Mouse (Mus musculus): ENCODE measurements around the gene Btbd9. TPM values are rescaled to one million over a fixed set of nuclear protein-coding genes. Genes with fewer than 3 reads are reported as not detected.
A peak's percentile ranks its signal among the peaks of the same experiment; 100 is the strongest.

Gene Btbd9
- polyA plus RNA-seq, 1 experiment from 2014 or later, result 164 TPM

DNA sequence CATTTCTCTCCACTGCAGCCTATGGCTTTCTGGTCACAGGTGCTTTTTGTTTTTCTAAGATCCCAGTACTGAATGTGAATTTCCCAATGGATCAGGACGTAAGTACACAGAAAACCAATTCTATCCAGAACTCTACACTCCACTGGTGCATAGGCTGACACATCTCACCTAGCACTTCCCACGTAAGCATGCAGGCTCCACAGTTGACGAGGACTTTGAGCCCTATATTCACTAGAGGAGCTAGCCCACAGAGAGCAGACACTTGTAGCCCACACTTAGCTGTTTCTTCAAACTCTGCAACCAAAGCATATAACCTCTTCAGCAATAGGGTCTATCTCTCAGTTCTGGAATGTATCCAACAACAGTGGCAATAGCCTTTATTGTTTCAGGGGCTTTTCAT is 19.8 kb downstream of the Btbd9 start:
- H3K27ac ChIP-seq (ENCODE audit: low read length), result no peak overlapping the region
- no peaks in the 10 kb centered on the region for H3K36me3 ChIP-seq (ENCODE audit: control insufficient read depth, insufficient read depth, low read length)
- 95% methylated on average over 3 of the region's 3 CpGs for WGBS
- ATAC-seq, result no peak
- no peaks in the 10 kb centered on the region for H3K4me1 ChIP-seq (ENCODE audit: control insufficient read depth, insufficient read depth, low read length)
- no peak overlapping the region for H3K4me2 ChIP-seq (ENCODE audit: low read length)
- no peaks in the 10 kb centered on the region for H3K9me3 ChIP-seq (replicated peaks; ENCODE audit: control insufficient read depth, low read length, poor library complexity, severe bottlenecking)
- no peak overlapping the region for H3K9ac ChIP-seq (ENCODE audit: low read depth, low read length)
- no peak overlapping the region for H3K4me3 ChIP-seq (ENCODE audit: low read depth, low read length)
- H3K27me3 ChIP-seq (ENCODE audit: control insufficient read depth, insufficient read depth, low read depth, low read length), result no peaks in the 10 kb centered on the region

DNA sequence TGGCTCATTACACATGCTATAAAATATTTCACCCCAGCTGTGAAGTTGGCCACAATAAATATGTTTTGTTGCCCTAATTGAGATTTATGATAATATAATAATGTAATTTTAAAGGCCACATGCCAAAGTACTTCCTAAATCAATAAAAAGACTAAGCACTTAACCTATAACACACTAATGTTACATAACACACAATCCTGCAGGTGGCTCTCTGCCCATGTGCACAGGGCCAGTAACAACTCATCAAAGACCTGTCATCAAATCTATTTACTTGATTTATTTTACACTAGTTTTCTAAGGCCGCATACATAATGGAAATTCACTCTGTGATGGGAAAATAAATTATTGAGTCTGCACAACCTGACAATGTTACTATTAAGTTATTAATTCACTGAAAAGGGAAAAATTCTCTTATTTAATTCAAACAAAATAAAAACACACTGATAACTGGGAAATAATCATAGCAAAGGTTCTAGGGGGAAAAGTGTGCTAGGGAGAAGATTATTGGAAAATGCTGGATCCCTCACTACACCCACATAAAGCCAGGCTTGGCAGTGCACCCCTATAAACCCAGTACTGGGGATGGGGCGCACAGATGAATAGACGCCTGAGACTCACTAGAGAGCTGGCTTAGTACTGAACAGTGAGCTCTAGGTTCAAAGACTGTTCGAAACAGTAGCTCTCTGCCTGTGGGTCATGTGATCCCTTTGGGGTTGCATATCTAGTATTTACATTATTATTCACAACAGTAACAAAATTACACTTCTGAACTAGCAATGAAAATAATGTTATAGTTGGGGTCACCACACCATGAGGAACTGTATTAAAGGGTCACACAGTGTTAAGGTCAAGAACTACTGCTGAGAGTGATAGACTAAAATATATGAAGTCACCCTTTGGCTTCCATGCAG is 23.0 kb downstream of the Btbd9 start:
- no peaks in the 10 kb centered on the region for H3K4me1 ChIP-seq (ENCODE audit: control insufficient read depth, insufficient read depth, low read length)
- no peaks in the 10 kb centered on the region for H3K36me3 ChIP-seq (ENCODE audit: control insufficient read depth, insufficient read depth, low read length)
- no peak overlapping the region for H3K27ac ChIP-seq (ENCODE audit: low read length)
- H3K4me2 ChIP-seq (ENCODE audit: low read length), result no peak overlapping the region
- ATAC-seq, result no peak
- H3K27me3 ChIP-seq (ENCODE audit: control insufficient read depth, insufficient read depth, low read depth, low read length), result no peaks in the 10 kb centered on the region
- WGBS, result 86% methylated on average over 4 of the region's 4 CpGs
- H3K4me3 ChIP-seq (ENCODE audit: low read depth, low read length), result no peak overlapping the region
- H3K9ac ChIP-seq (ENCODE audit: low read depth, low read length), result no peak overlapping the region
- no peaks in the 10 kb centered on the region for H3K9me3 ChIP-seq (replicated peaks; ENCODE audit: control insufficient read depth, low read length, poor library complexity, severe bottlenecking)

DNA sequence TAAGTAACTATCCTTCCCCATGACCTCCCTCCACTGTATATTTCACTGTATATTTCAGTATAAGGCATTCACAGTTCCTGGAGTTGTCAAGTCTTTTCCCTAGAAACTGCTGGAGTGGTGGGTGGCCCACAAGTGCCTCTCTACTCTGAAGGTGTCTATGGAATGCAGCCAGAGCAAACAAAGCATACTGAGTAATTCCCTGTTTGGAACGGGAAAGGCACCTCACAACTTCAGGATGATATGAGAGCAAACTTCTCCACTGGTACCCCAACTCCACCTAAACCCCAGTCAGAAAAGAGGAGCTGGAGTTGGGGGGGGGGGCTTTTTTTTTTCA is 25.5 kb downstream of the Btbd9 start:
- 37% methylated on average over 1 of the region's 1 CpGs for WGBS
- Histone ChIP-seq H3K27me3 (ENCODE audit: control insufficient read depth, insufficient read depth, low read depth, low read length) (no peaks in the 10 kb centered on the region), H3K4me1 (ENCODE audit: control insufficient read depth, insufficient read depth, low read length) (peaks cover 8% of the 10 kb centered on the region), H3K36me3 (ENCODE audit: control insufficient read depth, insufficient read depth, low read length) (no peaks in the 10 kb centered on the region), H3K9ac (ENCODE audit: low read depth, low read length) (no peak overlapping the region), H3K9me3 (replicated peaks; ENCODE audit: control insufficient read depth, low read length, poor library complexity, severe bottlenecking) (no peaks in the 10 kb centered on the region), H3K4me3 (ENCODE audit: low read depth, low read length) (no peak overlapping the region), H3K4me2 (ENCODE audit: low read length) (no peak overlapping the region), H3K27ac (ENCODE audit: low read length) (no peak overlapping the region)
- no peak for ATAC-seq

DNA sequence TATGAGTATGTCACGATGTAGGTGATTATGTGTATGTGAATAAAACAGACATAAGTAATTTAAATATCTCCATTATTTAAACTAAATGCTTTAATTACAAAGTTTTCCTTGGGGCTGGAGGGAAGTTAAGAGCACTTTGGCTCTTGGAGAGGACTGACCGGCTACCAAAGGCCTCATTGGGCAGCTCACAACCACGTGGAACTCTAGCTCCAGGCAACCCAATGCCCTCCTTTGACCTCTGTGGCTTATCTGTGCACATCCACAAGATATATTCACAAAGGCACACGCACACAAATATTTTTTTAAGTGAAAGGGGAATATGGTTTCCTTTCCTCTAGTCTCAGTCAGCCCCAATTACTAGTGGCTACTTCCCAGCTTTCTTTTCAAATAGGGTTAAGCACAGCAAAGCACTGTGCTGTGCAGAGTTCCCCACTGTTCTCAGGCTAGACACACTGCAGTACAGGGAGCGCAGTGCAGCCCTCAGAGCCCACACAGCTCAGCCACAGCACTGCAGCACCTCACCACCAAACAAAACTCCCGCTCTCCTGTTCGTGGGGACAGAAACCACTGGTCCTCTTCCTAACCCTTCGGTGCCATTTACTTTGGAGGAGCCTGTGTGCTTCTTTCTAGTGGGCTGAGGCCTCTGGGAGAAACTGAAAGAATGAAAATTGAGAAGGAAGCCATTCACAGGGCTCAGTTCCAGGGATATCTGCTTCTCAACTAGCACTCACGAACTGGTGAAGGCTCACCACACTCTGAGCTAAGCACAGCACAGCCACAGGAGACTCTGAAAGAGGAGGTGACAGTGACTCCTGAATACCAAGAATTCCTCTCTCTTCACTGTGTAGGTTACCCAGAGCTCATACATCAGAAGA is 26.2 kb downstream of the Btbd9 start:
- Histone ChIP-seq H3K4me3 (ENCODE audit: low read depth, low read length) (no peak overlapping the region), H3K9me3 (replicated peaks; ENCODE audit: control insufficient read depth, low read length, poor library complexity, severe bottlenecking) (no peaks in the 10 kb centered on the region), H3K4me1 (ENCODE audit: control insufficient read depth, insufficient read depth, low read length) (peaks cover 8% of the 10 kb centered on the region), H3K36me3 (ENCODE audit: control insufficient read depth, insufficient read depth, low read length) (no peaks in the 10 kb centered on the region), H3K27me3 (ENCODE audit: control insufficient read depth, insufficient read depth, low read depth, low read length) (no peaks in the 10 kb centered on the region), H3K27ac (ENCODE audit: low read length) (no peak overlapping the region), H3K9ac (ENCODE audit: low read depth, low read length) (no peak overlapping the region), H3K4me2 (ENCODE audit: low read length) (no peak overlapping the region)
- ATAC-seq, result no peak
- 53% methylated on average over 9 of the region's 9 CpGs for WGBS

DNA sequence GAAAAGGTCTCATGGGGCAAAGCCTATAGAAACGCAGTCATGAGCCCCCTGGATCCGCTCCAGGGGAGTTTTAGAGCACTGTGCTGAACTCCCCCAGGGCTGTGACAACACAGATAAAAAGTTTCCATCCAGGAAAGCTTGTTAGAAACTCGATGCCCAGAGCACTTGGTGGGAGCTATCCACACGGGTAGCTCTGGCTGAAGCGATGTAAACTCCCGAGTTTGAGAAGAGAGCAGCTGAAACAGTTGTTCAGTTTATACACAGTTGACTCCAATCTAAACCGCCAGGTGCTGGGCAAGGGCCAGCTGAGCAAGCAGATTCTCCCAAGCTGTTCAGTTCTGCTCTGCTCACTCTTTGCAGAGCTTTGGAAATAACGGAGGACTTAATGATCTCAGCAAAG is 37.2 kb downstream of the Btbd9 start:
- Histone ChIP-seq H3K36me3 (ENCODE audit: control insufficient read depth, insufficient read depth, low read length) (no peaks in the 10 kb centered on the region), H3K9me3 (replicated peaks; ENCODE audit: control insufficient read depth, low read length, poor library complexity, severe bottlenecking) (no peaks in the 10 kb centered on the region), H3K4me3 (ENCODE audit: low read depth, low read length) (no peak overlapping the region), H3K27me3 (ENCODE audit: control insufficient read depth, insufficient read depth, low read depth, low read length) (no peaks in the 10 kb centered on the region), H3K27ac (ENCODE audit: low read length) (peak overlapping the region; percentile 17; the same call in 1 of the 2 replicates), H3K4me2 (ENCODE audit: low read length) (no peak overlapping the region), H3K9ac (ENCODE audit: low read depth, low read length) (no peak overlapping the region), H3K4me1 (ENCODE audit: control insufficient read depth, insufficient read depth, low read length) (peaks cover 15% of the 10 kb centered on the region; the same call in 1 of the 2 replicates)
- ATAC-seq, result no peak
- WGBS, result 56% methylated on average over 8 of the region's 8 CpGs

DNA sequence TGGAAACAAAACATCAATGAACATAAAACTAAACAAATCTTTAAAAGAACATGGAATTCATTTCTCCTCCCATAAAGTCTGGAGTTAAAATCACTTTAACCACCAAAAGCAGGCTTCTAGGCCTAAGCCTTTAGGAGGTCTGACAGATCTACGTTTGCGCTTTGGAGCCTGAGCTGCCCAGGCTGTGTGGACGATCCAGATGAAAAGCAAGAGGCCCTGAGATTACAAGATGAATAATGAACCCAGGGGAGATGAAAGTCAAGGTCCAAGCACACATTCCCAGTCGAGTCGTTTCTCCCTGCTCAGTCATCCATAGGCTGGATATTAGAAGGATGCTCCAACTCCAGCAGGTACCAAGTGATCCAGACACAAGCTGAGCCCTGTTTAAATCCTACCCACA is 39.6 kb downstream of the Btbd9 start:
- H3K4me1 ChIP-seq (ENCODE audit: control insufficient read depth, insufficient read depth, low read length), result peaks cover 15% of the 10 kb centered on the region; the same call in 1 of the 2 replicates
- no peaks in the 10 kb centered on the region for H3K9me3 ChIP-seq (replicated peaks; ENCODE audit: control insufficient read depth, low read length, poor library complexity, severe bottlenecking)
- 27% methylated on average over 5 of the region's 5 CpGs for WGBS
- H3K27ac ChIP-seq (ENCODE audit: low read length), result no peak overlapping the region
- no peak overlapping the region for H3K4me3 ChIP-seq (ENCODE audit: low read depth, low read length)
- H3K27me3 ChIP-seq (ENCODE audit: control insufficient read depth, insufficient read depth, low read depth, low read length), result no peaks in the 10 kb centered on the region
- no peak for ATAC-seq
- H3K4me2 ChIP-seq (ENCODE audit: low read length), result no peak overlapping the region
- no peak overlapping the region for H3K9ac ChIP-seq (ENCODE audit: low read depth, low read length)
- no peaks in the 10 kb centered on the region for H3K36me3 ChIP-seq (ENCODE audit: control insufficient read depth, insufficient read depth, low read length)

DNA sequence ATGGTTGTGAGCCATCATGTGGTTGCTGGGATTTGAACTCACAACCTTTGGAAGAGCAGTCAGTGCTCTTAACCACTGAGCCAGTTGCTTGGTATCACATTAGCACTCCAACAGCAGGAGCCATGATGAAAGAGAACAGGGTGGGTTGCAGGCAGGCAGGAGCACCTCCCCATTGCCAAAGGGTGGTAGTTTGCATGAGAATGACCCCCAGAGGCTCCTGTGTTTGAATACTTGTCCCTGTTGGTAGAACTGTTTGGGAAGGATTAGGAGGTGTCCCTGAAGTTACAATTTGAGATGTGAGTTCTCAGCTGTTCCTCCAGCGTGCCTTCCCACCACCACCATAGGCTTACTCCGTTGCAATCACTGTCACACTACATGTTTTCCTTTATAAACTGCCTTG is 43.2 kb downstream of the Btbd9 start:
- Histone ChIP-seq H3K4me2 (ENCODE audit: low read length) (no peak overlapping the region), H3K9me3 (replicated peaks; ENCODE audit: control insufficient read depth, low read length, poor library complexity, severe bottlenecking) (no peaks in the 10 kb centered on the region), H3K4me1 (ENCODE audit: control insufficient read depth, insufficient read depth, low read length) (peaks cover 9% of the 10 kb centered on the region; the same call in 1 of the 2 replicates), H3K9ac (ENCODE audit: low read depth, low read length) (no peak overlapping the region), H3K27me3 (ENCODE audit: control insufficient read depth, insufficient read depth, low read depth, low read length) (no peaks in the 10 kb centered on the region), H3K4me3 (ENCODE audit: low read depth, low read length) (no peak overlapping the region), H3K36me3 (ENCODE audit: control insufficient read depth, insufficient read depth, low read length) (no peaks in the 10 kb centered on the region), H3K27ac (ENCODE audit: low read length) (no peak overlapping the region)
- no peak for ATAC-seq
- WGBS, result 96% methylated on average over 2 of the region's 2 CpGs

DNA sequence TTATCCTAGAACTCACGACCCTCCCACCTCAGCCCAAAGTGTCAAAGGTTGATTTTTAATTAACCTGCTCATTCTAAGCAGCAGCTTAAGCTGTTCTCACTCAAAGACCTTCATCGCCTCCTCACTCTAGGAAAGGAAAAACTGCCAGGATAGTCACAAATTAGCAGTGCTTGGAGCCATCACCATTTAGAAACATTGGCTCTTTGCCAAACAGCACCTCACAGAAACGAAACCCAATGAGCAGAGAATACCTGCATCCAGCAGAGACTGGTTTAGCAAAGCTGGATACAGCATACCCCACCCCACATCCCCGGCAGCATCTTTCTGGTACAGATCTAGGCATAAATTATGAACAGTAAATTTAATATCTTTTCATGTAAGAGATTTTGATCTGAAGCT is 45.7 kb downstream of the Btbd9 start:
- no peak for ATAC-seq
- WGBS, result 54% methylated on average over 4 of the region's 4 CpGs
- H3K4me2 ChIP-seq (ENCODE audit: low read length), result no peak overlapping the region
- no peak overlapping the region for H3K27ac ChIP-seq (ENCODE audit: low read length)
- no peak overlapping the region for H3K4me3 ChIP-seq (ENCODE audit: low read depth, low read length)
- no peak overlapping the region for H3K9ac ChIP-seq (ENCODE audit: low read depth, low read length)
- H3K27me3 ChIP-seq (ENCODE audit: control insufficient read depth, insufficient read depth, low read depth, low read length), result no peaks in the 10 kb centered on the region
- H3K9me3 ChIP-seq (replicated peaks; ENCODE audit: control insufficient read depth, low read length, poor library complexity, severe bottlenecking), result no peaks in the 10 kb centered on the region
- no peaks in the 10 kb centered on the region for H3K4me1 ChIP-seq (ENCODE audit: control insufficient read depth, insufficient read depth, low read length)
- 0 out of 2 replicates have a peak, but pooled peaks cover 4% of the 10 kb centered on the region for H3K36me3 ChIP-seq (ENCODE audit: control insufficient read depth, insufficient read depth, low read length)
